ENCODE assay signal across 8 mouse cellular contexts in genomic region chr2:23068370-23068737, GRCm38 (mm10). TPM values are rescaled to one million over a fixed set of nuclear protein-coding genes. Genes with fewer than 3 reads are reported as not detected.
DNase-seq lines count a peak whose midpoint lies in the region; ATAC-seq lines count a peak whose summit lies in the region.

No protein-coding gene starts in this region.

- H3K79me2 ChIP-seq in macrophage (ENCODE audit: inconsistent target), result peaks cover 38% of the 10 kb centered on the region

- peak; percentile 73 for ATAC-seq in kidney, embryonic 14.5 days (ENCODE audit: low FRiP score, low TSS enrichment)
- ATAC-seq in hematopoietic stem cell, adult 5-6 weeks (replicated peaks in 1 of 2; ENCODE audit: insufficient read depth in 1 of 2, low FRiP score in 2 of 2, low TSS enrichment in 1 of 2, low read depth in 1 of 2, poor library complexity in 2 of 2, severe bottlenecking in 2 of 2), result peak; percentile 4 to 23

- no peaks in the 10 kb centered on the region for H3K9me3 ChIP-seq in kidney, embryonic 14.5 days (ENCODE audit: control insufficient read depth, low read length)

- peak overlapping the region; percentile 83 for H3K9ac ChIP-seq in kidney, embryonic 14.5 days (ENCODE audit: low read depth, low read length)

- H3K27ac ChIP-seq in kidney, embryonic 14.5 days (ENCODE audit: low read depth, low read length), result peak overlapping the region; percentile 96
- H3K27ac ChIP-seq in macrophage, result peak overlapping the region; percentile 86

- WGBS in kidney, embryonic 14.5 days, result under 1% methylated on average over 21 of the region's 21 CpGs
- WGBS in macrophage (ENCODE audit: missing documents), result 1% methylated on average over 21 of the region's 21 CpGs

- DNase-seq in kidney, postnatal 10 days, result no peak
- peak; percentile 14 for DNase-seq in brain, embryonic 18.5 days (ENCODE audit: low read depth, low spot score)
- no peak for DNase-seq in T-cell, adult 2 months (ENCODE audit: low spot score)
- no peak for DNase-seq in adrenal gland, adult (ENCODE audit: inconsistent age in 2 of 2, low spot score in 1 of 2)
- DNase-seq in spleen, adult 18-20 months, result no peak

- 0 out of 2 replicates have a peak, but pooled peaks cover 2% of the 10 kb centered on the region for H3K4me1 ChIP-seq in kidney, embryonic 14.5 days (ENCODE audit: control insufficient read depth, insufficient read depth, low read length)

- 0 out of 2 replicates have a peak, but pooled peaks cover 3% of the 10 kb centered on the region for H3K36me3 ChIP-seq in kidney, embryonic 14.5 days (ENCODE audit: control insufficient read depth, insufficient read depth, low read length)
- H3K36me3 ChIP-seq in macrophage (ENCODE audit: inconsistent target), result no peaks in the 10 kb centered on the region

- no peaks in the 10 kb centered on the region for H3K27me3 ChIP-seq in kidney, embryonic 14.5 days (ENCODE audit: control insufficient read depth, insufficient read depth, low read length)

- H3K4me2 ChIP-seq in kidney, embryonic 14.5 days (replicated peaks; ENCODE audit: low read depth, low read length), result peak overlapping the region; percentile 97

- peak overlapping the region; percentile 73 for H3K4me3 ChIP-seq in kidney, embryonic 14.5 days (ENCODE audit: low read length)
- peak overlapping the region; percentile 85 for H3K4me3 ChIP-seq in macrophage (ENCODE audit: inconsistent target)

RNA-seq across cellular contexts. Expression of gene Acbd5, which starts 0.4 kb away (rescaled TPM):
- 19.7 and 26.0 TPM in 2 replicates for polyA plus RNA-seq in kidney, embryonic 14.5 days (2014; fragmentation: Nextera tagmentation; extraction: Ambion mirVana)
- 36.1 and 43.0 TPM in 2 replicates for total RNA-seq in hematopoietic stem cell, adult 5-6 weeks (2017)
- total RNA-seq in macrophage (2018; cell fraction: chromatin; rRNA removed), result 100 to 1,000 TPM in 4 of 26 experiments, 10 to 100 TPM in 22; 15.5 to 125 (median 53.1) TPM
- total RNA-seq in macrophage (2018; cell fraction: cytosol; rRNA removed), result 10 to 100 TPM; 22.4 to 70.2 (median 40.5) TPM
- 100 to 1,000 TPM in 1 of 26 experiments, 10 to 100 TPM in 25; 24.2 to 106 (median 38.9) TPM for total RNA-seq in macrophage (2018; cell fraction: nucleus; rRNA removed)
- polyA plus RNA-seq in macrophage (2018), result 36.8 to 57.0 TPM (median 42.8 TPM) in 3 replicates

RNA-seq across cellular contexts. Expression of gene Abi1, which starts 28.3 kb away (rescaled TPM):
- 39.2 and 49.1 TPM in 2 replicates for polyA plus RNA-seq in kidney, embryonic 14.5 days (2014; fragmentation: Nextera tagmentation; extraction: Ambion mirVana)
- total RNA-seq in hematopoietic stem cell, adult 5-6 weeks (2017), result 123 and 125 TPM in 2 replicates
- total RNA-seq in macrophage (2018; cell fraction: chromatin; rRNA removed), result 100 to 1,000 TPM; 117 to 683 (median 226) TPM
- 100 to 1,000 TPM; 113 to 270 (median 156) TPM for total RNA-seq in macrophage (2018; cell fraction: cytosol; rRNA removed)
- 100 to 1,000 TPM; 146 to 571 (median 198) TPM for total RNA-seq in macrophage (2018; cell fraction: nucleus; rRNA removed)
- polyA plus RNA-seq in macrophage (2018), result 113 to 184 TPM (median 141 TPM) in 3 replicates
